Mouse (Mus musculus) kidney, adult 2 months (tissue): ENCODE data around the gene Adcy2. TPM values are rescaled to one million over a fixed set of nuclear protein-coding genes. Genes with fewer than 3 reads are reported as not detected.

Experiments used
- DNase-seq: peaks from one replicate; pipeline ENCODE4 v3.0.0; 2021
- H3K27ac ChIP-seq: fragments of 200-500 bp; 2 replicates; pipeline ENCODE4 v1.5.1; 2012; ENCODE audit warnings: low read depth, low read length, control low read depth, inconsistent platforms; ENCODE audit not compliant: insufficient read depth
- H3K27me3 ChIP-seq: fragments of 200-500 bp; replicated peaks from 2 replicates; pipeline ENCODE4 v1.6.1; 2012; ENCODE audit warnings: mild to moderate bottlenecking, moderate library complexity, low read length, inconsistent platforms; ENCODE audit not compliant: control insufficient read depth, insufficient read depth
- H3K36me3 ChIP-seq: fragments of 200-500 bp; 2 replicates; pipeline ENCODE4 v1.6.1; 2012; ENCODE audit warnings: mild to moderate bottlenecking, moderate library complexity, low read length, inconsistent platforms; ENCODE audit not compliant: control insufficient read depth, insufficient read depth
- H3K4me1 ChIP-seq: fragments of 200-500 bp; 2 replicates; pipeline ENCODE4 v1.6.1; 2011; ENCODE audit warnings: low read length; ENCODE audit not compliant: control insufficient read depth, insufficient read depth
- H3K4me3 ChIP-seq: fragments of 200-500 bp; 2 replicates; pipeline ENCODE4 v1.5.1; 2011; ENCODE audit warnings: mild to moderate bottlenecking, low read depth, low read length, control low read depth; ENCODE audit not compliant: insufficient read depth
- CTCF ChIP-seq: fragments of 200-500 bp; conservative IDR thresholded peaks from 2 replicates; pipeline ENCODE4 v1.5.1; 2011; ENCODE audit warnings: low read depth, mild to moderate bottlenecking, control low read depth, low read length, moderate library complexity, mixed read lengths; ENCODE audit not compliant: insufficient read depth, insufficient read length
- POLR2A ChIP-seq: fragments of 200-500 bp; IDR thresholded peaks from one replicate; pipeline ENCODE4 v1.6.1; 2011; ENCODE audit warnings: low read depth, low read length, control low read depth
- WGBS: fragments of 180-500 bp; shearing (Covaris S2); methylation state at CpG from one replicate; pipeline ENCODE4 v1.1.7; 2018; 5-methylcytosine and 5-hydroxymethylcytosine counted together
- polyA plus RNA-seq: library from polyadenylated mRNA; depleted of rRNA; stranded (reverse); fragments of >200 nt; gene quantifications from 2 replicates; pipeline ENCODE4 v1.2.3, GENCODE M21; 2012

Gene Adcy2
- polyA plus RNA-seq, 1 experiment = 0.83 TPM

DNA sequence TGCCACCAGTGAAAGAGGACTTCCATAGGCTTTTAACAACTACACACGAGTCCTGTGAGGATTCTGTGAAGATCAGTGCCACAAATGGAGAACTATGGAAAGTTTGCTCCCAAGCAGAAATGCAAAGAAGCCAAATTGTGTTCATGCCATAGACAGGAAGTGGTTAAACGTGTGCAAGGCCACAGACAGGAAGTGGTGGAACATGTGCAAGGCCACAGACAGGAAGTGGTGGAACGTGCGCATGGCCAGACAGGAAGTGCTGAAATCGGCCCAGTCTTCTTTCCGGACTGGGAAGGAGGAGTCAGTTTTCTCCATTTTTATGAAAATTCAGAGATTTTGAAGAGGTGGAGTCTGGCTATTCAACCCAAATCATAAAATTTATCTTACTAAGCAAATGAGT, 70.9 kb downstream of the Adcy2 start:
- no peaks in the 10 kb centered on the region for H3K4me1 ChIP-seq
- 71% methylated on average over 6 of the region's 6 CpGs for WGBS
- no peak overlapping the region for H3K4me3 ChIP-seq
- no peak for DNase-seq
- H3K27ac ChIP-seq = no peak overlapping the region
- H3K27me3 ChIP-seq = no peaks in the 10 kb centered on the region
- TF ChIP-seq CTCF = no peak
- TF ChIP-seq POLR2A = no peak
- no peaks in the 10 kb centered on the region for H3K36me3 ChIP-seq

- WGBS = 71% methylated on average over 11 of the region's 11 CpGs
- Histone ChIP-seq H3K36me3 (no peaks in the 10 kb centered on the region), H3K27me3 (no peaks in the 10 kb centered on the region), H3K27ac (no peak overlapping the region), H3K4me1 (no peaks in the 10 kb centered on the region), H3K4me3 (no peak overlapping the region)
- TF ChIP-seq POLR2A = no peak
- no peak for TF ChIP-seq CTCF
- no peak for DNase-seq
Observed at GRCm38 (mm10) chr13:68913666-68914288, 85.6 kb downstream of the Adcy2 start.

- no peaks in the 10 kb centered on the region for H3K36me3 ChIP-seq
- H3K4me1 ChIP-seq = no peaks in the 10 kb centered on the region
- WGBS = 64% methylated on average over 1 of the region's 1 CpGs
- H3K27ac ChIP-seq = no peak overlapping the region
- no peak overlapping the region for H3K4me3 ChIP-seq
- DNase-seq = no peak
- no peaks in the 10 kb centered on the region for H3K27me3 ChIP-seq
- TF ChIP-seq POLR2A = no peak
- TF ChIP-seq CTCF = no peak
Observed at GRCm38 (mm10) chr13:68906667-68907066, 92.7 kb downstream of the Adcy2 start.

- H3K4me3 ChIP-seq = no peak overlapping the region
- TF ChIP-seq CTCF = no peak
- TF ChIP-seq POLR2A = no peak
- no peaks in the 10 kb centered on the region for H3K4me1 ChIP-seq
- no peak overlapping the region for H3K27ac ChIP-seq
- 100% methylated on average over 1 of the region's 1 CpGs for WGBS
- H3K36me3 ChIP-seq = no peaks in the 10 kb centered on the region
- no peaks in the 10 kb centered on the region for H3K27me3 ChIP-seq
- no peak for DNase-seq
Observed at GRCm38 (mm10) chr13:68902708-68903107, 96.6 kb downstream of the Adcy2 start.

DNA sequence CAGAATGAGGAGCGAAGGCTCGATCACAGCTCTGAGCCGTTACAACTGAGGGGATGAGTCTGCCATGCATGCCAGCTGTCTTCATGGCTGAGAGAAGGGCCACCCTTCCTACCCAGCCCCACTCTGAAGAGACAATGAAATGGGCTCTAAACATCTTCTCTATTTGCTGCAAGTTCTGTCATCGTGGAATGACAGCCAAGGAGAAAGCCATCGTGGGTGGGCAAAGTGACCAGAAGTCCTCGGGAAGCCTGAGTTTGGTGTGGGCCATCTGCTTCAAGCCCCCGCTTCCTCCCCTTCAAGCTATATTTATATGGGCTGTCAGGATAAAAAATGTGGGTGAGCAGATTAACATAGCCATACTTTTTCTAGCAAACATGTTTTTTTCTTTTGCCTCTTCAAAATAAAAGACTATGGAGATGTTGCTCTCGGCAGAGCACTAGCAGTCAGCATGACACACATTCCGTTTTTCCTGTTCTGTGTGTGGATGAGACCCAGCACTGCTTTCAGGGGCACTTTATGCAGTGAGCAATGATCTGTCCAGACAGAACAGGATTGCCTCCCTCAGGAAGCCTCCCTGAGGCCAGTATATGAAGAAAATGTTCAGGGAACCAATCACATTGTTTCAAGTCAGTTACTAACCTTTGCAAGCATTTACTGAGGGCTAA, 109.3 kb downstream of the Adcy2 start:
- WGBS = 69% methylated on average over 9 of the region's 9 CpGs
- Histone ChIP-seq H3K36me3 (no peaks in the 10 kb centered on the region), H3K27me3 (no peaks in the 10 kb centered on the region), H3K4me3 (no peak overlapping the region), H3K27ac (no peak overlapping the region), H3K4me1 (no peaks in the 10 kb centered on the region)
- no peak for DNase-seq
- TF ChIP-seq POLR2A (no peak), CTCF (no peak)

- H3K4me1 ChIP-seq = no peaks in the 10 kb centered on the region
- no peak for TF ChIP-seq POLR2A
- no peak overlapping the region for H3K4me3 ChIP-seq
- no peak overlapping the region for H3K27ac ChIP-seq
- WGBS = 92% methylated on average over 6 of the region's 6 CpGs
- no peaks in the 10 kb centered on the region for H3K36me3 ChIP-seq
- H3K27me3 ChIP-seq = no peaks in the 10 kb centered on the region; the same call in 1 of the 2 replicates
- no peak for DNase-seq
Observed at GRCm38 (mm10) chr13:68868776-68869175, 130.6 kb downstream of the Adcy2 start.

DNA sequence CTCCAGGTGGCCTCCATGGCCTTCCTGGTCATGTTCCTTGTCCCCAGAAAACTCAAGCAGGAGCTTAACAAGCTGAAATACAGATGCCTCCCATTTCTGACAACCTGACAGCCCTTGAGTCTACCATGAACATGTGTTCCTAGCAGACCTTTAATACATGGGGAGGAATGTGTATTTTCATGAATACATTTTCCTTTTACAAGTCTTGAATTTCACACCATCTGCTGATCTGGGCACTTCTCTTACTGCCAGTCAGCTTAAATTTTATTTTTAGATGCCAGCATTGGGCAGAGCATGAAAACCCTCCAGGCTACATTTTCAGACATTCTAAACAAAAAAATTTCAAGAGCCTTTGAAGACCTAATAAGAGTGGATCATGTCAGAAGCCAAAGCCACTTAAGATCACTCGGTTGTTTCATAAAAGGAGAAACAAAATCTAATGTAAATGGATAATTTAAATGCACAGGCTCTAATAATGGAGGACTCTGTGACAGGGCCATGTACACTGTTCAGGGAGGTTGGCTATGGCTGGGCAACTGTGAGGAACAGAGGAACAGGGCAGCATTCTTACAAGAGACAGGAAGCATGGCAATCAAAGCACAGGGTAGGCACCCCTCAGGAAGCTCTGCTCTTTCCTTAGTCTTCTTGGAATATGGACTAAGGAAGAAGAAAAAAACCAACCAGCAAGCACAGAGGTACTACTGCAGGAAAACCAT, 131.2 kb downstream of the Adcy2 start:
- no peak for DNase-seq
- Histone ChIP-seq H3K27ac (no peak overlapping the region), H3K27me3 (no peaks in the 10 kb centered on the region; the same call in 1 of the 2 replicates), H3K36me3 (no peaks in the 10 kb centered on the region), H3K4me1 (no peaks in the 10 kb centered on the region), H3K4me3 (no peak overlapping the region)
- TF ChIP-seq CTCF (no peak), POLR2A (no peak)
- WGBS = 81% methylated on average over 1 of the region's 1 CpGs
